Mouse (Mus musculus): ENCODE measurements around the gene Prr30.
"Not testable (repeated sequence)": the region's sequence is repeated elsewhere in the genome, so short reads cannot be mapped to it uniquely, and the experiment has no call there.

The Prr30 gene

DNA sequence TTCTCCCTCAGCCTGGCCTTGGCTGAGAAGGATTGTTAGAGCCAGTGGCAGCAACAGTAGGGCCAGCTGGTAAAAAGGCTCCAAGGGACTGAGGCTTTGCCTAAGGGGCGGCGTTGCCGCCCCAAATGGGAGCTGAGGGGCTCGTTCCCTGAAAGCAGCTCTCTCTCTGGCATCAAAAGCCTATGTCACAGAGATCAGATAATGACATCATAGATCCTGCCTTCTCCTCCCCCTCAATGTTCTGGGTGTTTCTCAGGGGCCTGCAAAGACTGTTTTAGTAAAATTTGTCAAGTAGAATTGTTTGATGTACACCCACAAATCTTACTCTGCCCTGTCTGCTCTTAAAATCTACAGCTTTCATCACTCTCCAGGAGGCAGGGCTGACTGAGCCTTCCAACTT is at the start of gene Prr30:
Prr30 (minus strand) TSS at position 101 of the 400 bp plus-strand sequence.
- DNase-seq = no peak

DNA sequence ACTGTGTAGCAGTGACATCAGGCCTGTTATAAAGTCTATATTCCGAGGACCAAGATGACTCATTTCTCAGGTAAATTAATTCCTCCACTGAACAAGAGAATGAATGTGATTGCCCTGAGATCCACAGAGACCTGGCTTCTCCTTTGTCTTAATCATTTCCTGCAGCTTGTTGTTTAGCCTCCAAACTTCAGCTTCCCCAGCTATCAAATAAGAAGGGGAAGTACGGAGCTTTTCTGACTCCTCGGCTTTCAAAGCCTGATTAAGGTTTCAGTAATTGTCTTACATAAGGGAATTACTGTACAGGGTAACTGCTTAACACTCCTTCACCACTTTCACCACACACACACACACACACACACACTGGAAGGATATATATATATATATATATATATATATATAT is 46.7 kb upstream of the Prr30 start:
- DNase-seq = no peak

- DNase-seq = no peak
Observed at GRCm38 (mm10) chr14:101245706-101246105, 45.6 kb upstream of the Prr30 start.

GRCm38 (mm10) chr14:101244441-101244840 is 44.3 kb upstream of the Prr30 start:
- not testable (repeated sequence) for DNase-seq

GRCm38 (mm10) chr14:101237965-101238364 is 37.8 kb upstream of the Prr30 start:
- DNase-seq = no peak

GRCm38 (mm10) chr14:101229068-101229467 is 28.9 kb upstream of the Prr30 start:
- no peak for DNase-seq

DNA sequence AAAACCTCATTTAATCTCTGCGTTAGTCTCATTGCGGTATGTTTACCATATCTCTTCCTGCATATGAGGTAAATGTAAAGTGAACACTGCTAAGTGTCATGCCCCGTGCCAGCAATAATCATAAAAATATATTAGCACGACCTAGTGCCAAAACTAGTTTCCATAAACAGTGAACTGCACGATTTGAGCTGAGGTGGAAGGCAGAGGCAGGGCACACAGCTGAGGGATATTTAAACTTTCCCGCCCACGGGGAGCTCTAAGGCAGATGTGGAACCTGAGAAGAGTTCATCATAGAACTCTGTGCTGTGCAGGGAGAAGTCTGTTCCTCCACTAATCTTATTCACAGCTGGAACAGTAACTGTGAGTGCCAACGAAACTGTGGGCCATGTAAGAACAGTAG is 22.2 kb upstream of the Prr30 start:
- DNase-seq = no peak

DNA sequence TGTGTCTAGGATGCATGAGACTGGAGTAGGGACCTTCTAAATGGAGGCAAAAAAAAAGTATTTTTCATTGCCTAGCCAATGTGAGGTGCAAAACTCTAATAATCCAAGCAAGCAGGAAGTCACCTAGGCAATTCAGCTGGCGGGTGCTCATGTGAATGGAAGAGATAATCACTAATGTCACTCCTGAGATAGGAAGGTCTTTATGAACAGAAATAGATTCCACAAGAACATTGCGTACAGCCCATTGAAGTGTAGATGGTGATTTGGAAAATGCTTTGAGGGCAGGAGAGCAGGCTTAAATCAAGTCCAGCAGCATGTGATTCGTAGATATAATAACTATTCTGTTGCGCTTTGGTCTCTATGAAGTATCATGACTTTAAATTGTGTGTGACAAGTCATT is 27.9 kb downstream of the Prr30 start:
- peak; percentile 87 for DNase-seq

Measured in heart, adult 11 months (tissue).